Mouse (Mus musculus) forebrain, embryonic 15.5 days (tissue): ENCODE measurements around the gene Tmem184a. TPM values are rescaled to one million over a fixed set of nuclear protein-coding genes. Genes with fewer than 3 reads are reported as not detected.

Source experiments
- ATAC-seq: fragments of 200-750 bp; cut with Nextera tagmentation; replicated peaks from 2 replicates; pipeline ENCODE4 v1.8.0; 2017; ENCODE audit warnings: mild to moderate bottlenecking, moderate TSS enrichment, moderate library complexity
- H3K27ac ChIP-seq: fragments of 300-500 bp; sonication (generic); replicated peaks from 2 replicates; pipeline ENCODE4 v1.5.1; 2015; ENCODE audit warnings: mild to moderate bottlenecking, inconsistent platforms
- H3K27me3 ChIP-seq: fragments of 300-500 bp; sonication (generic); 2 replicates; pipeline ENCODE4 v1.6.1; 2015; ENCODE audit warnings: inconsistent platforms
- H3K36me3 ChIP-seq: fragments of 300-500 bp; sonication (generic); 2 replicates; pipeline ENCODE4 v1.6.1; 2015; ENCODE audit warnings: mild to moderate bottlenecking, inconsistent platforms
- H3K4me1 ChIP-seq: fragments of 300-500 bp; sonication (generic); 2 replicates; pipeline ENCODE4 v1.6.1; 2015; ENCODE audit warnings: inconsistent platforms
- H3K4me2 ChIP-seq: fragments of 300-500 bp; sonication (generic); replicated peaks from 2 replicates; pipeline ENCODE4 v1.6.1; 2015; ENCODE audit warnings: mild to moderate bottlenecking, inconsistent platforms
- H3K4me3 ChIP-seq: fragments of 300-500 bp; sonication (generic); 2 replicates; pipeline ENCODE4 v1.5.1; 2015; ENCODE audit warnings: mild to moderate bottlenecking, inconsistent platforms
- H3K9ac ChIP-seq: fragments of 300-500 bp; sonication (generic); replicated peaks from 2 replicates; pipeline ENCODE4 v1.6.1; 2015; ENCODE audit warnings: mild to moderate bottlenecking, inconsistent platforms
- H3K9me3 ChIP-seq: fragments of 300-500 bp; sonication (generic); 2 replicates; pipeline ENCODE4 v1.6.1; 2016; ENCODE audit warnings: inconsistent platforms
- WGBS: fragments of 180-500 bp; shearing (Covaris S2); methylation state at CpG from one replicate; pipeline ENCODE4 v1.1.7; 2015; ENCODE audit warnings: mixed read lengths; 5-methylcytosine and 5-hydroxymethylcytosine counted together
- polyA plus RNA-seq: library from polyadenylated mRNA; unstranded; fragments of >200 nt; fragmentation: Nextera tagmentation; extraction: Ambion mirVana; gene quantifications from 2 replicates; pipeline ENCODE4 v1.2.1, GENCODE M21; 2015

Tmem184a gene
- polyA plus RNA-seq, 1 experiment from 2014 or later = 0.06 TPM

DNA sequence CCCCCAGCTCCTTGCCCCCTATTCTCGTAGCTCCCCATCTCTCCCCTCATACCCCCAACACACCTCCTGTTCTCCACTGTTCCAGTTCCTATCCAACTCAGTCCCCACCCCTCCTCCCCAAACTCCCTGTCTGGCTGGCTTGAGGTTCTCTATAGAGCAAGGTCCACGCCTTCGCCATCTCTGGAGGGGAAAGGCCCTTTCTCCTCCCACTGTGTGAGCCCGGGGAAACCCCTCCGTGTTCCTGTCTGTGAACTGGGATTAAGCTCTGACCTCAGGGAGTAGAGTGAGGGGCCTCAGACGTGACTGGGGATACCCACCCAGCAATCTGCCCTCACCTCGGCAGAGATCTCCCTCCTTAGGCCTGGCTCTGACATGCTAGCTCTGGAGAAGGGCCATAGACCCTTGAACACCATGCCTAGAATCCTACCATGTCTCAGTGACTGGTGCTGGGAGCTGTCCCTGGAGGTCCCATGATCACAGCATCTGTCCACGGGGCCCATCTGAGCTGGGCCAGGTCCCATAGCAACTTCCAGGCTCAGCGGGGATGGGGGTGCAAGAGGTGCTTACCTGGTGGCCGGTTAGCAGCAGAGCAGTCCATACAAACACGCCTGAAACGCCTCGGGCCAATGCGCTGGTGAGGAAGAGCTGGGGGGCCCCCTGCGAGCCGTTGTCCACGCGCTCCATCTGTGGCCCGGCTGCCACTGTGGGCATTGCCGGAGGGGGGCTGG, 7.2 kb downstream of the Tmem184a start:
- 68% methylated on average over 20 of the region's 20 CpGs for WGBS
- no peak overlapping the region for H3K4me2 ChIP-seq
- no peaks in the 10 kb centered on the region for H3K36me3 ChIP-seq
- ATAC-seq = no peak
- no peak overlapping the region for H3K27ac ChIP-seq
- peaks cover 18% of the 10 kb centered on the region; the same call in 1 of the 2 replicates for H3K27me3 ChIP-seq
- no peaks in the 10 kb centered on the region for H3K9me3 ChIP-seq
- H3K4me1 ChIP-seq = no peaks in the 10 kb centered on the region
- H3K9ac ChIP-seq = no peak overlapping the region
- H3K4me3 ChIP-seq = no peak overlapping the region

DNA sequence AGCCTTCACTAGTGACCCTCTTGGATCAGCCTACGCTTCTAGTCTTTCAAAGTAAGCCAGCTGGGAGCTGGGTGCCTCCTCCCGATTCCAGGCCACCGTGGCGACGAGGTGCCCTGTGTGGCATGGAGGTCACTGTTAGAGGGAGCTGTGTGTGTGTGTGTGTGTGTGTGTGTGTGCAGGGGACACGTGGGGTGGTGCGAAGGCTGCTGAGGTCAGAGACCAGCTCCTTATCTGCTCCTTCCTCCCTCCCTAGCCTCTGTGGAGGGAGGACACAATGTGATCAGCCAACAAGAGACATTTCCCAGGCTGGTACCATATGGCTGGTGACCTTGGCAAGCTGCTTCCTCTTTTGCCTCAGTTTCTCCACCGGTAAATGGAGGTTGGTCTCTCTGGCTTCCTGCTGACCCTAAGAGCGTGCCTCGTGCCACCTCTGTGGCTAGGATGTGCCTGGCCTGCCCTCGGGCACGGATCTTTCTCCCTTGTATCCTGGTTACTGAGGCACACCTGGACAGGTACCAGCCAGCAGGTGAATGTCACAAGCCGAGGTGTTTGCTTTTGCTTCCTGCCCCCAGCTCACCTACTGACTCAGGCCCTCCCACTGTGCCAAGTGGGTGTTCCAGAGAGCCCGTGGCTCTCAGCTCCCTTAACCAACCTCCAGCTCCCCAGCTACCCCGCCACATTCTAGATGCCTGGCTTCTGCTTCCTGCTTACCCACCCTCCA, 7.9 kb downstream of the Tmem184a start:
- Histone ChIP-seq H3K9me3 (no peaks in the 10 kb centered on the region), H3K27ac (no peak overlapping the region), H3K9ac (no peak overlapping the region), H3K4me2 (no peak overlapping the region), H3K4me3 (no peak overlapping the region), H3K4me1 (no peaks in the 10 kb centered on the region), H3K27me3 (peaks cover 18% of the 10 kb centered on the region; the same call in 1 of the 2 replicates), H3K36me3 (no peaks in the 10 kb centered on the region)
- no peak for ATAC-seq
- WGBS = 83% methylated on average over 15 of the region's 15 CpGs

DNA sequence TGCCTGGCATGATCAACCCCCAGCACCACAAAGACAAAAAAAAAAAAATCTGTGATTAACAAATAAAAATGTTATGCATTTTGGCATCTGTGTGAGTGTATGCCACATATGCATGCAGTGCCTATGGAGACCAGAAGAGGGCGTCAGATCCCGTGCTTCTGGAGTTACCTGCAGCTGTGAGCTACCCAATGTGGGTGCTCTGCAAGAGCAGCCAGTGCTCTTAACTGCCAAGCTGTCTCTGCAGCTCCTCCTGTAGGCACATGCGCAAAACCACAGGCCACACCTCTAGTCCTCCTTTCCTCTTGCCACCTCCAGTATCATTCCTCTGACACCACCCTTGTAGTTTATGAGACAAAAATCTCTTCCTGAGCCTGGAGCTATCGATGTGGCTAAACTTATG, 10.3 kb downstream of the Tmem184a start:
- no peak overlapping the region for H3K4me2 ChIP-seq
- H3K27ac ChIP-seq = no peak overlapping the region
- ATAC-seq = no peak
- no peaks in the 10 kb centered on the region for H3K9me3 ChIP-seq
- peaks cover 13% of the 10 kb centered on the region; the same call in 1 of the 2 replicates for H3K27me3 ChIP-seq
- 59% methylated on average over 4 of the region's 4 CpGs for WGBS
- no peaks in the 10 kb centered on the region for H3K4me1 ChIP-seq
- no peak overlapping the region for H3K9ac ChIP-seq
- H3K4me3 ChIP-seq = no peak overlapping the region
- no peaks in the 10 kb centered on the region for H3K36me3 ChIP-seq

DNA sequence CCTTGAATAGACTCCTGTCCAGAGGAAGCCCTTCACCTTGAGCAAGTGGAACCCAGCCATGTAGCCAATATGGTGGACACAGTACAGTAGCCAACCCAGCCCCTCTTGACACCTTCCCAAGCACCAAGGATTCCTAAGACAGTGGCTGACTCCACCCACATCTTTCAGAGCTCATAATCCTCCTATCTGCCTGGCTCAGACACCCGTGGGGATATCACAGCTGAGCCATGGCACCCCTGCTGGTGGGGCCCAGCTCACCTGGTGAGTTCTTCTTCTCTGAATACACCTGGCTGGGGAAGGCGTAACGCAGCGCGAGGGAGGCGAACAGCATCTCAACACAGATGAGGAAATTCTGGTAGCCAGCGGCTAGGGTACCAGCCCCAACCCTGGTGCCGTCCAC, 13.8 kb downstream of the Tmem184a start:
- no peak overlapping the region for H3K4me3 ChIP-seq
- WGBS = 93% methylated on average over 8 of the region's 8 CpGs

DNA sequence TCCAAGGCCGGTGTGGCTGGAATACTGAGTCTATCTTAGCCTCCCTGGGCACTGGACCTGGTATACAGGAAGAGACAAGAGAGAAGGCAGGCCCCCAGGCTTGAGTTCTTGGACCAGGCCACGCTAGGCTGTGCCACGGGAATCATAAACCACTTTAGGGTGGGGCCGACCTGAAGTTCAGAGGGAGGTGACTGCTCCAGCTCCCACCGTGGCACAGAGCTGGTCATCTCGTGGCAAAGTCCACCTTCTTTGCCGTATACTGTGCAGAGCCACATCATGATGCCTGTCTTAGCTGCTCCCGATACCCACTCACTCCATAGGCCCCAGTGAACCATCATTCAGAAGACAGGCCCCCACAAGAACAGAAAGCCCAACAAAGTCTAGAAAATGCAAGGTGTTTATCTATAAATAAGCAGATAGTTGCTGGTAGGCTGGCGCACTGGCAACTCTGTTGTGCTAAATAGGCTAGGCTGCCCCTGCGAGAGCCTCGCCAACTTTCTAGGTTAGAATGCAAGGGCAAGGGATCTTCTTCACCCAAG, 15.1 kb downstream of the Tmem184a start:
- Histone ChIP-seq H3K9me3 (no peaks in the 10 kb centered on the region), H3K4me3 (no peak overlapping the region), H3K4me1 (peaks cover 8% of the 10 kb centered on the region), H3K9ac (no peak overlapping the region), H3K27me3 (no peaks in the 10 kb centered on the region), H3K4me2 (no peak overlapping the region), H3K36me3 (peaks cover 13% of the 10 kb centered on the region), H3K27ac (no peak overlapping the region)
- no peak for ATAC-seq
- 92% methylated on average over 11 of the region's 11 CpGs for WGBS

More for the DNA sequence above, 13.8 kb downstream of the Tmem184a start:
- Histone ChIP-seq H3K27me3 (no peaks in the 10 kb centered on the region), H3K36me3 (peaks cover 4% of the 10 kb centered on the region; the same call in 1 of the 2 replicates), H3K9me3 (no peaks in the 10 kb centered on the region), H3K9ac (no peak overlapping the region), H3K27ac (no peak overlapping the region), H3K4me2 (no peak overlapping the region), H3K4me1 (peaks cover 8% of the 10 kb centered on the region)
- no peak for ATAC-seq

DNA sequence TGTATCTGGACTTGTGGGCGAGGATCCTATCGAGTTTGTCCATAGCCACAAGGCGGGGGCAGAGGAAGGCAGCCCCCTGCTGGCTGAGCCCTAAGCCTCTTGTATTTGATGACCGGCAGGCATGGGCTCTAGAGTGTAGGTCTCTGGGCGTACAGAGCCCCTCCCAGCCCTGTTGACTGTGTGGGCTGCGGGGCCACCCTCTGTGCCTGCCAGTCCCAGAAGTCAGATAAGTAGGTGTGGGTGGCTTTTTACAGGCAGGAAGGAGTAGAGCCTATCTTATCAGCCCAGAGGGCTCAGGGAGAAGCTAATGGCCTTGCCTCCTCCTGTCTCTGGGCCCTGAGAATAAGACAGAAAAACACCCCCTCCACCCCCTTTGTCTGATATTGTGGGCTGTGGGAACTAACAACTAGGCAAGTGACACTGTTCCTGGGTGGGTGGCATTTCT, 15.6 kb downstream of the Tmem184a start:
- Histone ChIP-seq H3K9ac (no peak overlapping the region), H3K4me3 (no peak overlapping the region), H3K4me1 (peaks cover 12% of the 10 kb centered on the region), H3K27ac (no peak overlapping the region), H3K36me3 (peaks cover 13% of the 10 kb centered on the region), H3K27me3 (no peaks in the 10 kb centered on the region), H3K9me3 (no peaks in the 10 kb centered on the region), H3K4me2 (no peak overlapping the region)
- no peak for ATAC-seq
- 3% methylated on average over 6 of the region's 6 CpGs for WGBS

DNA sequence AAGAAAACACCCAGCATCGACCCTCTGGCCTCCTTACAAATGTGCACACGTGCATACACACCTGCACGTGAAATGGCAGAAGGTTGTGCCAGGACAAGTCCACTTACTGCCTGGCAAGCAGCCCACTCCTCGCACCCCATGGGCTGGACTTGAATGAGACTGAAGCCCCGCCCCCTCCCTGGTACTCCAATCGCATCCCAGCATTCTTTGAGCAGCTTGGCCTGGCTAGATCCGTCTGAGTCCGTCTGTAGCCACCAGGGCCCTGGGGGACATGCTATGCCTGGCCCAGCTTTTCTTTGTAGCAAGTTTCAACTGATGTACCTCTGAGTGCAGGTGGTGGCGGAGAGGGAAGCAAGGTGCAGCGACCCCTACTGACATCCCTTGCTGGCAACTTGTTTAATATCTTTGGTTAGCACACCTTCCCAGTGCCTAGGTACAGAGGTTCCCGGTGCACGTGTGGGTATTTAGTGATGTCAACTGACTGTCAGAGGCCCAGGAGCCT, 16.1 kb downstream of the Tmem184a start:
- H3K4me1 ChIP-seq = peaks cover 17% of the 10 kb centered on the region
- no peak overlapping the region for H3K4me3 ChIP-seq
- no peaks in the 10 kb centered on the region for H3K27me3 ChIP-seq
- no peak overlapping the region for H3K9ac ChIP-seq
- H3K4me2 ChIP-seq = no peak overlapping the region; the same call in 1 of the 2 replicates
- H3K36me3 ChIP-seq = peaks cover 13% of the 10 kb centered on the region
- no peak overlapping the region for H3K27ac ChIP-seq
- ATAC-seq = 0 out of 2 replicates have a peak, but pooled peaks have one; percentile 48
- no peaks in the 10 kb centered on the region for H3K9me3 ChIP-seq
- 6% methylated on average over 12 of the region's 12 CpGs for WGBS

DNA sequence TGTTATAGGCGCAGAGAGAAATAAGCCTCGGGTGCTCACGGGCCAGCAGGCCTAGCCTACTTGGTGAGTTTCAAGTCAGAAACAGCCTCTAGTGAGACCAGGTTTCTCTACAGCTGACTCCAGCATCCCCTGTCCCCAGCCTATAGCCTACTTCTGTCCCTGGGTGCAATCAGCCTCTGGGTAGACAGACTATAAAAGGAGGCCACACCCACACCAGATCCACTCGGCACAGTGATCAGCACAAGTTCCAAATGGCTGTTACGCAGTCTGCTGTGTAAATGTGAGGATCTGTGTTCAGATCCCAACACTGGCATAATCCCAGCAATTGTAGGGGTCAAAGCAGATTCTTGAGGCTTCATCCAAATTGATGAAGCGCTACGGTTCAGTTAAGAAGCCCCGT, 16.6 kb downstream of the Tmem184a start:
- 75% methylated on average over 8 of the region's 8 CpGs for WGBS
- Histone ChIP-seq H3K4me2 (no peak overlapping the region; the same call in 1 of the 2 replicates), H3K36me3 (peaks cover 13% of the 10 kb centered on the region), H3K27me3 (no peaks in the 10 kb centered on the region), H3K9ac (no peak overlapping the region), H3K4me3 (no peak overlapping the region), H3K27ac (no peak overlapping the region), H3K4me1 (peaks cover 22% of the 10 kb centered on the region), H3K9me3 (no peaks in the 10 kb centered on the region)
- no peak for ATAC-seq

DNA sequence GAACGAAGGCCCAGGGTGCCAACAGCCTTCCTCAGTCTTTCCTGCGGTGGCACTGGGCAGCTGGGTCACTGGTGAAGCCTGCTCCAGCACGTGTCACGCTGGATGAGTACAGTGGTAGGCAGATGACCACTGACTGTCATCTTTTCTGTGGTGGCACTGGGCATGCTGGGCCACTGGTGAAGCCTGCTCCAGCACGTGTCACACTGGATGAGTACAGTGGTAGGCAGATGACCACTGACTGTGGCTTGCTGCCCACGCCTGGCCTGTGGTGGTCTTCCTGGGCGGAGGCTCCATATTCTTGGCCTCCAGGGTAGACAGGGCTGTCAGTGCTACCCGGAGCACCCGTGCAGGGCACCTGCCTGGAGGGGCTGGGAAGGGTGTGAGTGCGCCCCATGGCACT, 17.8 kb downstream of the Tmem184a start:
- H3K27ac ChIP-seq = no peak overlapping the region
- no peak overlapping the region for H3K4me2 ChIP-seq
- H3K4me3 ChIP-seq = no peak overlapping the region
- H3K36me3 ChIP-seq = peaks cover 13% of the 10 kb centered on the region
- peaks cover 35% of the 10 kb centered on the region for H3K4me1 ChIP-seq
- no peak for ATAC-seq
- no peak overlapping the region for H3K9ac ChIP-seq
- no peaks in the 10 kb centered on the region for H3K9me3 ChIP-seq
- H3K27me3 ChIP-seq = no peaks in the 10 kb centered on the region
- 95% methylated on average over 10 of the region's 10 CpGs for WGBS

DNA sequence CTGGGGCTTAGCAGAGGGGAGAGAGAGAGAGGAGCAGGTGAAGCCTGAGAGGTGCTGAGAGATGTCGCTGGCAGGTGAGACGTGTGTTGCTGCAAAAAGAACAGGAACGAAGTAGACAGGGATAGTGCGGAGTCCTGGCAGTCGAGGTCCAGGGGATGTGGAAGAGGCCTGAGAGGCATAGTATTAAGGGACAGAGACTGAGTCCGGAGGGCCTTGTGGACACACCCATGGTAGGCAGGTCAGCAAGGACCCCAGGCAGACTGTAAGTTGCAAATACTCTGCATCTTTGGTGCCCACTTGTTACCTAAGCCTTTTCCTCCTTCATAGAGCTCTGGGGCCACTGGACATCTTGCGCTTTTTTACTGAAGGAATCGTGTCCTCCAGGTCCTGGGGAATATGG, 18.5 kb downstream of the Tmem184a start:
- H3K9ac ChIP-seq = no peak overlapping the region
- peaks cover 13% of the 10 kb centered on the region for H3K36me3 ChIP-seq
- H3K4me2 ChIP-seq = no peak overlapping the region
- ATAC-seq = no peak
- no peak overlapping the region for H3K4me3 ChIP-seq
- H3K9me3 ChIP-seq = no peaks in the 10 kb centered on the region
- no peak overlapping the region for H3K27ac ChIP-seq
- 95% methylated on average over 8 of the region's 8 CpGs for WGBS
- no peaks in the 10 kb centered on the region for H3K27me3 ChIP-seq
- peaks cover 41% of the 10 kb centered on the region for H3K4me1 ChIP-seq

DNA sequence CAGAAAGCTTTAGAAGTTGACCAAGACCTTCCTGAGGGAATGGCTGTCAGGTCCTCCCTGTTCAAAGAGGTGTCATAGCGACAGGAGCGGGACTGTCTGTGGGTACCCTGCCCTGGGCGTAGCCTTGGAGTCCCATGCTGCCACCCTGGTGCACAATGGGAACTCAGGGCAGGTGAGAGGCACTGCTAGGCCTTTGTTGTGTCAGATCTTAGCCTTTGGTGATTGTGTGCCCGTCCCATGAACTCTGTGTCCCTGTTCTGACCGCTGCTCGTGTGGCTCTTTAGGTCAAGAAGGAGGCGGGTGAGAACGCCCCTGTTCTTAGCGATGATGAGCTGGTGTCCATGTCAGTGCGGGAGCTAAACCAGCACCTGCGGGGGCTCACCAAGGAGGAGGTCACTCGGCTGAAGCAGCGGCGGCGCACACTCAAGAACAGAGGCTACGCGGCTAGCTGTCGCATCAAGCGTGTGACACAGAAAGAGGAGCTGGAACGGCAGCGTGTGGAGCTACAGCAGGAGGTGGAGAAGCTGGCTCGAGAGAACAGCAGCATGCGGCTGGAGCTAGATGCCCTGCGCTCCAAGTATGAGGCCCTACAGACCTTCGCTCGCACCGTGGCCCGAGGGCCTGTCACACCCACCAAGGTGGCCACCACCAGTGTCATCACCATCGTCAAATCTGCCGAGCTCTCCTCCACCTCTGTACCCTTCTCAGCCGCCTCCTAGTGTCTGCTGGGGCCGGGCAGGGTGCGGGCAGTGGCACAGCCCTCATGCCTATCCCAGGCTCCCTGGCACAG, 19.7 kb downstream of the Tmem184a start:
- H3K4me1 ChIP-seq = peaks cover 50% of the 10 kb centered on the region
- peaks cover 13% of the 10 kb centered on the region for H3K36me3 ChIP-seq
- no peaks in the 10 kb centered on the region for H3K9me3 ChIP-seq
- no peak overlapping the region for H3K9ac ChIP-seq
- H3K4me3 ChIP-seq = no peak overlapping the region
- H3K27me3 ChIP-seq = no peaks in the 10 kb centered on the region
- no peak overlapping the region for H3K27ac ChIP-seq
- no peak for ATAC-seq
- no peak overlapping the region for H3K4me2 ChIP-seq
- 92% methylated on average over 33 of the region's 33 CpGs for WGBS
